Mouse (Mus musculus): Measurements from ENCODE around the gene 4930550L24Rik. TPM values are rescaled to one million over a fixed set of nuclear protein-coding genes. Genes with fewer than 3 reads are reported as not detected.

4930550L24Rik gene
- polyA plus RNA-seq (2012; rRNA removed): not detected in 2 replicates

GRCm38 (mm10) chrX:58909060-58909459 lies at the start of gene 4930550L24Rik:
Gene 4930550L24Rik (plus strand): TSS chrX:58909360.

